Mouse (Mus musculus) testis, postnatal 14 days (tissue): Measurements from ENCODE around the gene Iqcb1.
"Not testable (repeated sequence)": the region's sequence is repeated elsewhere in the genome, so short reads cannot be mapped to it uniquely, and the experiment has no call there.

ENCODE experiments used
- DNase-seq: peaks from one replicate; pipeline ENCODE4 v3.0.0; 2021; ENCODE audit warnings: low spot score

Iqcb1 gene

DNA sequence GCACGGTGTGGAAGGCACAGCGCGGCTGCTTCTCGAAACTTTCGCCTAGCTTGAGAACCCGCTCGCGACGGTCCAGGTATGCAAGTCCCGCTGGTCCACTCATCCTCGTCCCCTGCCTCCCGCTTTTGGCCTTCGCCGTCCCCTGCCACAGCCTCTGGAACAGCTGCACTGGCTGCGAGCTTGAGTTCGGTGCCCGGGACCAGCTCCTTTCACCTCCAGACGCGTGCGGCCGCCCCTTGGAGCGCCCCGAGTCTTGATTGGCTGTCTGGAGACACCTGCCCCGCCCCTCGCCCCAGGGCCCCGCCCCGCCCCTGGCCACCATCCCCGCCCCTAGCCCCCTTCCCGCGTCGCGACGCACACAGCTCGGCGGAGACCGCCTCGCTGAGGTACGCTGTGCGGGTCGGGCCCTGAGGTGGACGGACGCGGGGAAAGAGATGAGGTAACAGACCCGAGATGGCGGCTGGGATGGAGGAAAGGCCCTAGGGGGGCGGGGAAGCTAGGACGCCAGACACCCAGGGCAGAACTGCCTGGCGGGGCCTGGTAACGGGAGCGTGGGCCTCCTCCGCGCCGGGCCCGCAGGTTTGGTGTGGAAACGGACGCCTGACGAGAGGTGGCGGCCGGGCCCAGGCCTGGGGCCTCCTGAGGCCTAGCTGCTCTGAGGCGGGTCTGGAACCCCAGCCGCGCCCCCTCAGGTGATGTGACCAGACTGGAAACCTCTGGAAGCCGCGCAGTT is at the start of gene Iqcb1:
Iqcb1 (plus strand) TSS at position 332 of the 733 bp plus-strand sequence.
- DNase-seq: peak; percentile 91

GRCm38 (mm10) chr16:36784146-36784545 is 44.0 kb upstream of the Iqcb1 start:
- no peak for DNase-seq

- DNase-seq: peak; percentile 5
Observed at GRCm38 (mm10) chr16:36784594-36785313, 43.4 kb upstream of the Iqcb1 start, which contains the start of gene Slc15a2. Gene Slc15a2, minus strand, starts transcription at chr16:36784962.

DNA sequence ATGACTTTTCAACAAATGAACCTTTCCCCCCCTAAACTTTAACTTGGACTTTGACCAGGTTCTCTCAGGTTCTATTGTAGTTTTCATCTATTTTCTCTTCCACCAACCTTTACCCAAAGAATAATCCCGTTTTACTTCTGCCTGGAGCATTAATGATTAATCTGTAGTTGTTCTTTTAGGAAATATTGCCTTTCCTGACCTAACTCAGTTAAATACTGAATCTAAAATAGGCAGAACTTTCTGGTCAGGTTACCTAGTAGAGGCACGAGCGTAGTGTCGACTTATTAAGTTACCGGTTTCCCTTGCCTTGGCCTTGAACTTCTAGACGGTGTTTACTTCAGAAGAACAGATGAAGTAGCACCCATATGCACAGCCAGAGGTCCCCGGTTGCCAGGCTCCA is 41.7 kb upstream of the Iqcb1 start:
- DNase-seq: no peak

- DNase-seq: no peak
Observed at GRCm38 (mm10) chr16:36790166-36790565, 38.0 kb upstream of the Iqcb1 start.

DNA sequence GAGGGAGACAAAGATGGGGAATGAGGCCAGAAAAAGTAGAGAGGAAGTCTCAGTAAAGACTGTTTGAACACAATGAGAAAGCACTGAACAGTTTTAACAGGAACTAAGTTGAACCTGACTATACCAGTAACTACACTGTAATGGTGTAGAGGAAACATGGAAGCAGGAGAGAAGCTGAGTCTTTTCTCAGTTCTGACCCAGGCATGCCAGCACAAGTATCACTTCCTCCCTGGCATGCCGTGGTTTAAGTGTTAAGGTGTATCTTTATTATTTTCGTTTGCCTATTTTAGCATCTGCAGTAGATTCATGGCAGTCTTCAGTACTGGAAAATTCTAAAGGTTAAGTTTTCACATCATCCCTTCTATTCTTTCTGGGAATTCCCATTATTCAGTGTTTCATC is 33.2 kb upstream of the Iqcb1 start:
- DNase-seq: no peak

- DNase-seq: no peak
Observed at GRCm38 (mm10) chr16:36798334-36798733, 29.9 kb upstream of the Iqcb1 start.

DNA sequence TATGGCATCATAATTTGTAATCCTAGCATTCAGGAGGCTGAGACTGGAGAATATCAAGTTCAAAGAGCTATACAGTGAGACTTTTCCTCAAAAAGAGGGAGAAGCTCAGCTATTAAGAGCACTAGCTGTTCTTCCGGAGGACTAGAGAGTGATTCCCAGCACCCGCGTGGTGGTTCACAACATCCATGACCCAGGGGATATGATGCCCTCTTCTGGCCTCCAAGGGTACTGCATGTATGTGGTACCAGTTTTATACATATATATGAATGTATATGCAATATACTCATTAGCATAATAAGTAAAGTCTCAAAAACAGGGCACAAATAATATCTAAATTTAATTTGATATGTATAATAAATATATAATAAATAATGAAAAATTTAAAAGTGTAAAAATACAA is 25.8 kb upstream of the Iqcb1 start:
- DNase-seq: no peak

DNA sequence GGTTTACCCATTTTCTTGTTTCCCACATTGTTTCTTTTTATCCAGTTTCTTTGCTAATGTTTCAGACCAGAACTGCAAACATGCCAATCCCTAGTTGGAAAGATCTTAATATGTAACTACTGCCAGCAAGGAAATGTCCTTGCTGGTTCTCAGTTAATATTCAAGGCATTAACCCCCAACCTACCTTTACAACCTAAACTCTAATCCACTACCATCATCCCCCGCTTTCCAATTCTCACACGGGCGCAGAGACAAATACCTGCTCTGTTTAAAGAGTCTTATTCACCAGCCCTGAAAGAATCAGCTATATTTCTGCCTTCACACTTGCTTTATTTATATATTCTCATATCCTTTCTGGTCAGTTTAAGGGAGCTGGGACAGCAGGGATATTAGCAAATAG is 19.6 kb upstream of the Iqcb1 start:
- DNase-seq: no peak

DNA sequence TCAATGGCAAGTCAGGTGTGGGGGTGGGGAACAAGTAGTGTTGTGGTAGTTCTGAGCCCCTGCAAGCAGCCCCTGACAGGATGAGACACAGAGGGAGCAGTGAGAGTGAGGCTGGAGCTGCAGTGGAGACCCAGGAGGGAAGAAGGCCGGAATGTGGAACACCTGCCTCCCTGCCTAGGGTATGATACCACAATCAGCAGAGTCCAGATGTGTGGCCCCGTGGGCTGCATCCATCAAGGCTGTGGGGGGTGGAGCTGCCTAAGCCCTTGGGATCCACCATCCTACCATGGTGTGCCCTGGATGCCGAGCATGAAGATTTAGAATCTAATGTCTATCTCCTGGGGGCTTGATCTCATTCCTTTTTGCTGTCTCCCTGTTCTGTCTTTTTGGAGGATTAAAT is 14.5 kb upstream of the Iqcb1 start:
- DNase-seq: no peak

- DNase-seq: no peak
Observed at GRCm38 (mm10) chr16:36816916-36817315, 11.3 kb upstream of the Iqcb1 start.

- peak; percentile 54 for DNase-seq
Observed at GRCm38 (mm10) chr16:36817321-36817926, 10.8 kb upstream of the Iqcb1 start.

GRCm38 (mm10) chr16:36820016-36820415 is 8.2 kb upstream of the Iqcb1 start:
- no peak for DNase-seq

DNA sequence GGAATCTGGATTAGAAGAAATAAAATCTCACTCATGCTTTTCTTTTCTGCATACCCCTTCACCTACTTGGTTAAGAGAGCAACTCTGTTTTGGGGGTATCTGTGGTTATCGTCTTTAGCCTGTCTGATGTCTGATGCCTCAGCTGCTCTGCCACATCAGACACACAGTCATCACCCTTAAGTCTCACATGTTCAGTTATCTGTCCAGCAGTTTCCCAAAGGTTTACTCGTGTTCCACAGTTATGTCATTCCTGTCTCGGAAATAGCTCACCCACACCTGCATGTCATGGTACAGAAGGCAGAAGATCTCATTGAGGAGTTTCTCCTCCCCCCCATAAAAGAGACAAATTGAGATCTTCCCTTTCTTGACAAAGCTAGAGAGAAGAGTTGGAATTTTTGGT is 7.4 kb upstream of the Iqcb1 start:
- no peak for DNase-seq

- no peak for DNase-seq
Observed at GRCm38 (mm10) chr16:36821474-36821873, 6.7 kb upstream of the Iqcb1 start.

DNA sequence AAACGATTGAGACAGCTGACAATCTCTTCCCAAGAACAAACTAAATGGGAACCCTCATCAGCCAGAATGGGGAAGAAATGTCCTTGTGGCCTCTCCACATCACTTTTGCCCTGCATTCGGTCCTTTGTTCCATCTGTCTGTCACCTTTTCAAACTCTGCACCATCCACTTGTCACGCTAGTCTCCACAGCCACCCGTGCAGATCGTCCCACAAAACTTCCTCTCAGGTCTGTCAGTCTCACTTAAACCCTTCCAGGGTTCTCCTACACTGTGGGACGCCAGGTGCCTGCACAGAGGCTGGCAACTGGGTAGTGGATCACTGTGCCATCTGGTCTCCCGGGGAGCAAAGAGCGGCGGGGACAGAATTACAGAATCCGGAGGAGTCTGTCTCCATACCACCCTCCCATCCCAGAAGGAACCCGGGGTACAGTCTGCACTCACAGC is 553 bp upstream of the Iqcb1 start:
- no peak for DNase-seq

DNA sequence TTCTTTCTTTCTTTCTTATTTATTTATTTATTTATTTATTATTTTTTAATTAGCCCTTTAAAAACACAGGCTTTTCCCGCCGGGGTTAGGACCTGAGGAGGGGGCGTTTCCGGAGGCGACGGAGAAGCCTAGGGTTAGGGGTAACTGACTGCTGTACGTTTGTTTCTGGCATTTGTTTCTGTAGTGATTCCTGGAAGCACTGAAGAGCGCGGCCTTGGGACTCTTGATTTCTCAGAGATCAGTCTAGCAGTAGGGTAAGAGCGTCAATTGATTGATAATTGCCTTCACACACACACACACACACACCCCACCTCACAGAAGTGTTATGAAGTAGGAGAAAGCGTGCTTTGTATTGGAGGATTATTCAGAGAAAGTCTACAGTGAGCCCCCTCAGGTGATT is 635 bp downstream of the Iqcb1 start:
- no peak for DNase-seq

- DNase-seq: not testable (repeated sequence)
Observed at GRCm38 (mm10) chr16:36846894-36847293, 18.7 kb downstream of the Iqcb1 start.

GRCm38 (mm10) chr16:36851202-36851601 is 23.0 kb downstream of the Iqcb1 start:
- no peak for DNase-seq

DNA sequence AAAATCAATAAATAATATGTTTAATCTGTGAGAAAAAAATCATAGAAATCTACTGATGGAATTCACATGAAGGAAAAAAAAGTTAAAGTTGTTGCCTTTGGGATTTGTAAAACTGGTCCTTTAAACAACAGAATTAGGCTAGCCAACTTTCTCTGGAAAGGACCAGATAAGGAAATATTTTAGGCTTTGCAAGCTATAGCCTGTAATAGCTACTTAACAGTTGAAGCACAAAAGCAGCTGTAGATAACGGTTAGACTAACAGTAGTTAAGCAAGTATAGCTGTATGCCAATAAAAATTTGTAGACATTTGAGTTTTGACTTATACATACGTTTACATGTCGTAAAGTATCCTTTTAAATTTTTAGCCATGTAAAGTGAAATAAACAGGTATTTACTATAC is 35.4 kb downstream of the Iqcb1 start:
- DNase-seq: no peak

- DNase-seq: no peak
Observed at GRCm38 (mm10) chr16:36869442-36869841, 41.3 kb downstream of the Iqcb1 start.

GRCm38 (mm10) chr16:36874583-36875275 is 46.5 kb downstream of the Iqcb1 start, which contains the start of the genes Eaf2 and Golgb1:
Gene Eaf2, minus strand, starts transcription at chr16:36875003.
Gene Golgb1, plus strand, starts transcription at chr16:36875140.
- peak; percentile 98 for DNase-seq
